Mouse (Mus musculus): Measurements from ENCODE around the gene Ltbp4. TPM values are rescaled to one million over a fixed set of nuclear protein-coding genes. Genes with fewer than 3 reads are reported as not detected.
A peak's percentile ranks its signal among the peaks of the same experiment; 100 is the strongest.

Gene Ltbp4
- polyA plus RNA-seq, 1 experiment from 2014 or later, result 14.3 TPM

DNA sequence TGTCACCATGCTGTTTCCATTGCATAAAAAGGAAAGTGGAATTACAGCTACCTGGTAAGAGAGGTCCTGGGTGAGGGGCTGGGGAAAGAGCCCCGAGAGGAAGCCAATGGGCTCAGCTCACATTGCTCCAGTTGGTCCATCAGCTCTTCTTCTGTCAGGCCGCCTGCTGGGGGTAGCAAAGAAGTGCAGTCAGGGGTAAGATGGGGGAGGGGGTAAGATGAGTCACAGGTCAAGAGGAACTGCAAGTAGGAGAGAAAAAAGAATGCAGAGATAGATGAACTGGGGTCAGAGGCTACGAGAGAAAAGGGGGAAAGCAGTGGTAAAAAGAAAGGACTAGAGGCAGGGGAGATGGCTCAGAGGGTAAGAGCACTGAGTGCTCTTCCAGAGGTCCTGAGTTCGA, 5.1 kb upstream of the Ltbp4 start:
- no peak for ATAC-seq
- no peak overlapping the region for H3K27ac ChIP-seq (ENCODE audit: low read length)
- no peak overlapping the region for H3K4me2 ChIP-seq (ENCODE audit: low read length)
- H3K27me3 ChIP-seq (ENCODE audit: control insufficient read depth, insufficient read depth, low read depth, low read length), result peaks cover under 1% of the 10 kb centered on the region
- no peak overlapping the region for H3K4me3 ChIP-seq (ENCODE audit: low read depth, low read length)
- H3K4me1 ChIP-seq (ENCODE audit: control insufficient read depth, insufficient read depth, low read length), result peaks cover 19% of the 10 kb centered on the region
- H3K36me3 ChIP-seq (ENCODE audit: control insufficient read depth, insufficient read depth, low read length), result peaks cover 8% of the 10 kb centered on the region
- no peak overlapping the region for H3K9ac ChIP-seq (ENCODE audit: low read depth, low read length)
- no peaks in the 10 kb centered on the region for H3K9me3 ChIP-seq (replicated peaks; ENCODE audit: control insufficient read depth, low read length, poor library complexity, severe bottlenecking)
- 31% methylated on average over 4 of the region's 4 CpGs for WGBS

- ATAC-seq, result peak; percentile 55
- H3K4me3 ChIP-seq (ENCODE audit: low read depth, low read length), result peak overlapping the region; percentile 36
- 0 out of 2 replicates have a peak, but pooled peaks cover 3% of the 10 kb centered on the region for H3K36me3 ChIP-seq (ENCODE audit: control insufficient read depth, insufficient read depth, low read length)
- H3K27me3 ChIP-seq (ENCODE audit: control insufficient read depth, insufficient read depth, low read depth, low read length), result peaks cover 22% of the 10 kb centered on the region
- no peaks in the 10 kb centered on the region for H3K9me3 ChIP-seq (replicated peaks; ENCODE audit: control insufficient read depth, low read length, poor library complexity, severe bottlenecking)
- peak overlapping the region; percentile 72 for H3K27ac ChIP-seq (ENCODE audit: low read length)
- peak overlapping the region; percentile 23 for H3K9ac ChIP-seq (ENCODE audit: low read depth, low read length)
- H3K4me1 ChIP-seq (ENCODE audit: control insufficient read depth, insufficient read depth, low read length), result peaks cover 35% of the 10 kb centered on the region
- 19% methylated on average over 7 of the region's 7 CpGs for WGBS
- peak overlapping the region; percentile 53 for H3K4me2 ChIP-seq (ENCODE audit: low read length)
Observed at GRCm38 (mm10) chr7:27339519-27339918, 2.0 kb upstream of the Ltbp4 start.

GRCm38 (mm10) chr7:27339114-27339513, 1.6 kb upstream of the Ltbp4 start:
- Histone ChIP-seq H3K36me3 (ENCODE audit: control insufficient read depth, insufficient read depth, low read length) (0 out of 2 replicates have a peak, but pooled peaks cover 3% of the 10 kb centered on the region), H3K27ac (ENCODE audit: low read length) (peak overlapping the region; percentile 72), H3K27me3 (ENCODE audit: control insufficient read depth, insufficient read depth, low read depth, low read length) (peaks cover 26% of the 10 kb centered on the region), H3K4me2 (ENCODE audit: low read length) (peak overlapping the region; percentile 53), H3K4me1 (ENCODE audit: control insufficient read depth, insufficient read depth, low read length) (peaks cover 35% of the 10 kb centered on the region), H3K9me3 (replicated peaks; ENCODE audit: control insufficient read depth, low read length, poor library complexity, severe bottlenecking) (no peaks in the 10 kb centered on the region), H3K4me3 (ENCODE audit: low read depth, low read length) (peak overlapping the region; percentile 36), H3K9ac (ENCODE audit: low read depth, low read length) (peak overlapping the region; percentile 23)
- 53% methylated on average over 4 of the region's 4 CpGs for WGBS
- ATAC-seq, result peak; percentile 26

GRCm38 (mm10) chr7:27335928-27336823, 1.3 kb downstream of the Ltbp4 start:
- H3K9me3 ChIP-seq (replicated peaks; ENCODE audit: control insufficient read depth, low read length, poor library complexity, severe bottlenecking), result no peaks in the 10 kb centered on the region; the same call in 1 of the 2 replicates
- ATAC-seq, result peak; percentile 78
- peaks cover 52% of the 10 kb centered on the region for H3K4me1 ChIP-seq (ENCODE audit: control insufficient read depth, insufficient read depth, low read length)
- H3K27ac ChIP-seq (ENCODE audit: low read length), result no peak overlapping the region
- peak overlapping the region; percentile 29 for H3K4me3 ChIP-seq (ENCODE audit: low read depth, low read length)
- H3K4me2 ChIP-seq (ENCODE audit: low read length), result peak overlapping the region; percentile 60
- peaks cover 55% of the 10 kb centered on the region for H3K27me3 ChIP-seq (ENCODE audit: control insufficient read depth, insufficient read depth, low read depth, low read length)
- 1% methylated on average over 47 of the region's 47 CpGs for WGBS
- peak overlapping the region; percentile 38; the same call in 1 of the 2 replicates for H3K9ac ChIP-seq (ENCODE audit: low read depth, low read length)
- no peaks in the 10 kb centered on the region for H3K36me3 ChIP-seq (ENCODE audit: control insufficient read depth, insufficient read depth, low read length)

DNA sequence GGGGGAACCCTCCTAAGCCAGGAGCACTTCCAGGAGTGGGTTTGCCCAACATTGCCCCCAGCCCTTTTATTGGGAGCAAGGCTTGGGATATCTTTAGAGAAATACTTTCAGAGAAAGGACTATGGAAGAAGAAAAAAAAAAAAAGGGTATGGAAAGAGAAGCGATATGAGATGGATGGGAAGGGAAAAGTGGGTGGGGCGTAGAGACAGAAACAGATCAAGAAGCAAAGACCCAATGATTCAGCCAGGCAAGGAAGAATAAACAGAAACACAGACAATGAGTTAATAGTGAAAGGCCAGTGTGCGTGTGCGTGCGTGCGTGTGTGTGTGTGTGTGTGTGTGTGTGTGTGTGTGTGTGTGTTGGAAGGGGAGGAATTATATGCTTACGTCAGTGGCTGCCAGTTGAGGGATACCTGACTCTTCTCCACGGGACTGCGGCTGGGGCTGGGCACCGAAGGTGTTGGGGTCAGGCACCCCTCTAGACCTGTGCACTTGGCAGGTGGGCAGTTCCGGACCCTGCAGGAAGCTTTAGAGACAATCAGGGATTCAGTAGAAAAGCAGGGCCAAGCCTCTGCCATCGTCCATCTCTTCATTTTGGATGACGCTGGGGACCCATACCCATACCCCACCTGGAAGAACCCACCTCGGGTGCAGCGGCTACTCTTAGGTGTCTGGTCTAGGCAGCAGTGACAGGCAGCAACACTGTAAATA, 2.3 kb downstream of the Ltbp4 start:
- Histone ChIP-seq H3K9ac (ENCODE audit: low read depth, low read length) (no peak overlapping the region), H3K4me3 (ENCODE audit: low read depth, low read length) (no peak overlapping the region), H3K36me3 (ENCODE audit: control insufficient read depth, insufficient read depth, low read length) (no peaks in the 10 kb centered on the region), H3K9me3 (replicated peaks; ENCODE audit: control insufficient read depth, low read length, poor library complexity, severe bottlenecking) (no peaks in the 10 kb centered on the region; the same call in 1 of the 2 replicates), H3K27me3 (ENCODE audit: control insufficient read depth, insufficient read depth, low read depth, low read length) (peaks cover 65% of the 10 kb centered on the region), H3K4me1 (ENCODE audit: control insufficient read depth, insufficient read depth, low read length) (peaks cover 59% of the 10 kb centered on the region), H3K27ac (ENCODE audit: low read length) (no peak overlapping the region), H3K4me2 (ENCODE audit: low read length) (no peak overlapping the region)
- 61% methylated on average over 15 of the region's 15 CpGs for WGBS
- ATAC-seq, result no peak; the same call in 1 of the 2 replicates

- Histone ChIP-seq H3K27me3 (ENCODE audit: control insufficient read depth, insufficient read depth, low read depth, low read length) (peaks cover 72% of the 10 kb centered on the region), H3K9me3 (replicated peaks; ENCODE audit: control insufficient read depth, low read length, poor library complexity, severe bottlenecking) (no peaks in the 10 kb centered on the region; the same call in 1 of the 2 replicates), H3K9ac (ENCODE audit: low read depth, low read length) (no peak overlapping the region), H3K4me3 (ENCODE audit: low read depth, low read length) (no peak overlapping the region), H3K4me1 (ENCODE audit: control insufficient read depth, insufficient read depth, low read length) (peaks cover 54% of the 10 kb centered on the region), H3K27ac (ENCODE audit: low read length) (no peak overlapping the region), H3K4me2 (ENCODE audit: low read length) (no peak overlapping the region), H3K36me3 (ENCODE audit: control insufficient read depth, insufficient read depth, low read length) (no peaks in the 10 kb centered on the region)
- WGBS, result 3% methylated on average over 32 of the region's 32 CpGs
- no peak for ATAC-seq
Observed at GRCm38 (mm10) chr7:27334405-27334911, 3.0 kb downstream of the Ltbp4 start.

DNA sequence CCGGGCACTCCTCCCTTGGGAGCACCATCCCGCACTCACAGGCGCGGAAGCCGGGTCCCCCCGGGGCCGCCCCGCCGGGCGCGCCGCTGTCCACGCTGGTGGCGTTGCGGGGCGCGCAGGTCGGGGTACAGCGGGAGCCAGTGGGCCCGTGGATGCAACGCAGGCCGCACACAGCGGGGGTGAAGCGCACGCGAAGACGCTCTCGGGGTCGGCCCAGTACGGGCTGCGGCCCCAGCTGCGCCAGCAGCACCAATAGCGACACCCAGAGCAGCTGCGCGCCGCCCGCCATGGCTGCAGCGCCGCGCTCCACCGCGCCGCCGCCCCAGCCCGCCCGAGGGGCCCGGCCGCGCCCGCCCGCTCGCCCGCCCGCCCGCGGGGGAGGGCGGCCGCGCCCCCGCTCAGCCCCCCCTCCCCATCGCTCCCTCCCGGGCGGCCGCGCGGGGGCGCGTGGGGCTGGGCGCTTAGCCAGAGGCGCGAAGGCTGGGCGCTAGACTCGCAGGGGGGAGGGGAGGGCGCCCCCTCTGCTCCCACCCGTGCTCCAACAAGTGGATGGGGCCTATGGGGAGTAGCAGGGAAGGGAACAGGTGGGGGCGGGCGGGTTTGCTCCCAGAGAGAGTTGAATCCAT, 4.1 kb downstream of the Ltbp4 start:
- peak overlapping the region; percentile 87 for H3K4me2 ChIP-seq (ENCODE audit: low read length)
- under 1% methylated on average over 42 of the region's 77 CpGs for WGBS
- no peak overlapping the region for H3K27ac ChIP-seq (ENCODE audit: low read length)
- H3K9me3 ChIP-seq (replicated peaks; ENCODE audit: control insufficient read depth, low read length, poor library complexity, severe bottlenecking), result no peaks in the 10 kb centered on the region; the same call in 1 of the 2 replicates
- peak overlapping the region; percentile 71 for H3K9ac ChIP-seq (ENCODE audit: low read depth, low read length)
- peak overlapping the region; percentile 50 for H3K4me3 ChIP-seq (ENCODE audit: low read depth, low read length)
- H3K36me3 ChIP-seq (ENCODE audit: control insufficient read depth, insufficient read depth, low read length), result no peaks in the 10 kb centered on the region
- peaks cover 82% of the 10 kb centered on the region for H3K27me3 ChIP-seq (ENCODE audit: control insufficient read depth, insufficient read depth, low read depth, low read length)
- peaks cover 49% of the 10 kb centered on the region for H3K4me1 ChIP-seq (ENCODE audit: control insufficient read depth, insufficient read depth, low read length)
- no peak for ATAC-seq

DNA sequence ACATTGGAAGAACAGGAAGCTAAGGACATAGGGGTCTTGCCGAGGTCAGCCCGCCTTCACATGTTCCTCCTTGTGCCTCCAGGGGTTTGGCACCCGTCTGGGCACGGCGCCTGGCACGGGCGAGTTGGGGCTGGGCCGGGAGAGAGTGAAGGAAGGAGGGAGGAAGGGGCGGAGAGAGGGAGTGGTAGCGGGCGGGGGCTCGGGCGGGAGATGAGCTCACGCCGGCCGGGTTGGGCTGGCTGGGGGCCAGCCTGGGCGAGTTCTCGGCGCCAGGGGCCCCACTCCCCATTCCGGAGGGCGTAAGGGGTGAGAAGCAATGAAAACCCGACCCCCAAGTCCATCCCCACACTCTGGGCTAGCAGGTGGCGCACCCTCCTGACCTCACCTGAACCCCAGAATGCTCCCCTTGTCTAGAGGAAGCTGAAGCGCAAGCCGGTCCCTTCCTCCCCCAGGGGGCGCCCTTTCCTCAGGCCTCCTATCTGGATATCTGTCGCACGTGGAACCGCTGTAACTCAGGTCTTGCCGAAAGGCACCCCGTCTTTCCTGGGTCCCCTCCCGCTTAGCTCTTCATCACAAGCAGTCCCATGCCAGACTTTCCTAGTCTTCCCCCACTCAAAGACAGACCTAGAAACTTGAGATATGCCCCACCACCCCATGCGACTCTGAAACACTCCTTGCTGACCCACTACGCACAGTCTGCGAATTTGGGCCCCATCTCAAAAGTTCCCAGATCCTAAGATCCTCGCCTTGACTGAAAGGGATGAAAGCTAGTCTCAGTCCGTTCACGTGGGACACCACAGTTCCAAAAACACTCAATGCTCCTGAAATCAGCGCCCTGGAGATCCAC, 4.9 kb downstream of the Ltbp4 start:
- Histone ChIP-seq H3K27ac (ENCODE audit: low read length) (no peak overlapping the region), H3K9ac (ENCODE audit: low read depth, low read length) (peak overlapping the region; percentile 71), H3K4me2 (ENCODE audit: low read length) (peak overlapping the region; percentile 87), H3K4me3 (ENCODE audit: low read depth, low read length) (peak overlapping the region; percentile 50), H3K4me1 (ENCODE audit: control insufficient read depth, insufficient read depth, low read length) (peaks cover 48% of the 10 kb centered on the region), H3K27me3 (ENCODE audit: control insufficient read depth, insufficient read depth, low read depth, low read length) (peaks cover 89% of the 10 kb centered on the region), H3K36me3 (ENCODE audit: control insufficient read depth, insufficient read depth, low read length) (no peaks in the 10 kb centered on the region), H3K9me3 (replicated peaks; ENCODE audit: control insufficient read depth, low read length, poor library complexity, severe bottlenecking) (no peaks in the 10 kb centered on the region; the same call in 1 of the 2 replicates)
- ATAC-seq, result no peak
- WGBS, result under 1% methylated on average over 33 of the region's 39 CpGs

Measured in midbrain, embryonic 16.5 days (tissue).